Mouse (Mus musculus) cerebellum, adult 2 months (tissue): ENCODE data around the gene Tmem222. TPM values are rescaled to one million over a fixed set of nuclear protein-coding genes. Genes with fewer than 3 reads are reported as not detected.

ENCODE experiments used
- DNase-seq, 2 experiments: peaks; one replicate each; pipeline ENCODE4 v3.0.0; 2021
- H3K27ac ChIP-seq: fragments of 200-500 bp; 2 replicates; pipeline ENCODE4 v1.5.1; 2012; ENCODE audit warnings: low read length, control low read depth, inconsistent platforms; ENCODE audit not compliant: insufficient read depth
- H3K27me3 ChIP-seq: fragments of 200-500 bp; 2 replicates; pipeline ENCODE4 v1.6.1; 2012; ENCODE audit warnings: inconsistent platforms, mild to moderate bottlenecking, low read length, moderate library complexity; ENCODE audit not compliant: control insufficient read depth, insufficient read depth
- H3K4me1 ChIP-seq: fragments of 200-500 bp; 2 replicates; pipeline ENCODE4 v1.6.1; 2011; ENCODE audit warnings: low read length; ENCODE audit not compliant: control insufficient read depth, insufficient read depth
- H3K4me3 ChIP-seq: fragments of 200-500 bp; replicated peaks from 2 replicates; pipeline ENCODE3; 2011; ENCODE audit warnings: mild to moderate bottlenecking, low read depth, low read length, control low read depth; ENCODE audit not compliant: insufficient read depth
- CTCF ChIP-seq: fragments of 200-500 bp; IDR thresholded peaks from 2 replicates; pipeline ENCODE4 v1.5.1; 2011; ENCODE audit warnings: low read depth, mild to moderate bottlenecking, control low read depth, low read length, moderate library complexity, borderline replicate concordance; ENCODE audit not compliant: insufficient read depth
- POLR2A ChIP-seq: fragments of 200-500 bp; IDR thresholded peaks from 2 replicates; pipeline ENCODE4 v1.6.1; 2011; ENCODE audit warnings: low read length, control low read depth, borderline replicate concordance; ENCODE audit not compliant: insufficient read depth
- WGBS: fragments of 180-500 bp; shearing (Covaris S2); methylation state at CpG from one replicate; pipeline ENCODE4 v1.1.7; 2018; 5-methylcytosine and 5-hydroxymethylcytosine counted together
- polyA plus RNA-seq: library from polyadenylated mRNA; depleted of rRNA; stranded (reverse); fragments of >200 nt; gene quantifications from 2 replicates; pipeline ENCODE4 v1.2.3, GENCODE M21; 2012

Tmem222 gene
- polyA plus RNA-seq, 1 experiment = 152 TPM

DNA sequence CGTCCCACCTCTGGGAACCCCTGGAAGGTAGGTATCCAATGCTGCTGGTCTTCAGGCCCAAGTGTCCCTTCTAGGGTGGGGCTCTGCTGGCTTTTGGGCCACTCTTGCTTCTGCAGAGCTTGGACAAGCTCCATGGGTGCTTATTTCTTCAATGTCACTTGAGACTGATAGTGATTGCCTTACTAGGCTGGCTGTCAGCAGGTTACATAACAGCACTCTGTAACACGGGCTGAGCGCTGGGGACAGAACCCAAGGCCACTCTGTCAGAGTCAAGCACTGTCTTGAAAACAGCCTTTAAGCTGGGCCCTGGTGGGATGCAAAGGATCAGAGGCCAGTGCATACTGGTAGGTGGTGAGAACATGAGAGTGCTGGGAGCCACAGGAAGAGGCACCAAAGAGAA lies 12.3 kb downstream of the Tmem222 start:
- 96% methylated on average over 3 of the region's 3 CpGs for WGBS
- H3K27ac ChIP-seq = no peak overlapping the region
- no peaks in the 10 kb centered on the region for H3K27me3 ChIP-seq
- TF ChIP-seq CTCF (no peak), POLR2A (no peak)
- H3K4me1 ChIP-seq = no peaks in the 10 kb centered on the region
- DNase-seq = no peak
- H3K4me3 ChIP-seq = no peak overlapping the region

DNA sequence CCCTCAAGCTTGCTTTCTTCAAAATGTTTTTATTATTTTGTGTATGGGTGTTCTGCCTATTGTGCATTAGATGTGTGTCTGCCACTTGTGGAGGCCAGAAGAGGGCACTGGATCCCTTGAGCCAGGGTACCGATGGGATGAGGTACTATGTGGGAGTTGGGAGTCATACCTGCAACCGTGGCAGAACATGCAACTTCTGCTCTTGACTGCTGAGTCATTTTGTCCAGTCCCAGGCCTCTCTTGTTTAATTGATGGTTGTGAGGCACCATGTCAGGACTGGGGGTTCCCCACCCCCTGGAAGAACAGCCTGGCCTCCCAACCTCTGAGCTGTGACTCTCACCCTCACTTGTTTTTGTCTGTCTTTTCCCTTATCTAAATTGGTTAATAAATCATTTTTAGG lies 13.0 kb downstream of the Tmem222 start:
- Histone ChIP-seq H3K4me3 (no peak overlapping the region), H3K4me1 (no peaks in the 10 kb centered on the region), H3K27me3 (no peaks in the 10 kb centered on the region), H3K27ac (no peak overlapping the region)
- DNase-seq = no peak
- 85% methylated on average over 2 of the region's 2 CpGs for WGBS
- TF ChIP-seq POLR2A (no peak), CTCF (no peak)

GRCm38 (mm10) chr4:133263756-133264155 lies 13.8 kb downstream of the Tmem222 start:
- 95% methylated on average over 5 of the region's 5 CpGs for WGBS
- DNase-seq = no peak
- Histone ChIP-seq H3K27ac (no peak overlapping the region), H3K4me1 (no peaks in the 10 kb centered on the region), H3K4me3 (no peak overlapping the region), H3K27me3 (no peaks in the 10 kb centered on the region)
- TF ChIP-seq POLR2A = no peak
- TF ChIP-seq CTCF = no peak

GRCm38 (mm10) chr4:133262882-133263281 lies 14.7 kb downstream of the Tmem222 start, which contains the start of gene Sytl1:
Sytl1 (minus strand) TSS chr4:133263113.
- 38% methylated on average over 7 of the region's 7 CpGs for WGBS

GRCm38 (mm10) chr4:133262375-133262765 lies 15.2 kb downstream of the Tmem222 start:
- 52% methylated on average over 7 of the region's 7 CpGs for WGBS
- H3K4me1 ChIP-seq = no peaks in the 10 kb centered on the region
- no peak for DNase-seq
- H3K4me3 ChIP-seq = no peak overlapping the region
- H3K27me3 ChIP-seq = no peaks in the 10 kb centered on the region
- no peak for TF ChIP-seq POLR2A
- no peak for TF ChIP-seq CTCF
- no peak overlapping the region for H3K27ac ChIP-seq

More at GRCm38 (mm10) chr4:133262882-133263281, 14.7 kb downstream of the Tmem222 start, which contains the start of gene Sytl1:
- Histone ChIP-seq H3K4me1 (no peaks in the 10 kb centered on the region), H3K4me3 (no peak within 1 kb of the TSS), H3K27ac (no peak within 1 kb of the TSS), H3K27me3 (no peaks in the 10 kb centered on the region)
- TF ChIP-seq POLR2A = no peak
- no peak; the same call in 1 of the 2 replicates for TF ChIP-seq CTCF
- no peak for DNase-seq

- 37% methylated on average over 10 of the region's 10 CpGs for WGBS
- no peak for TF ChIP-seq POLR2A
- DNase-seq = no peak
- no peak overlapping the region for H3K27ac ChIP-seq
- no peaks in the 10 kb centered on the region for H3K4me1 ChIP-seq
- no peaks in the 10 kb centered on the region for H3K27me3 ChIP-seq
- H3K4me3 ChIP-seq = no peak overlapping the region
Measured at GRCm38 (mm10) chr4:133261641-133262374, 15.8 kb downstream of the Tmem222 start.

DNA sequence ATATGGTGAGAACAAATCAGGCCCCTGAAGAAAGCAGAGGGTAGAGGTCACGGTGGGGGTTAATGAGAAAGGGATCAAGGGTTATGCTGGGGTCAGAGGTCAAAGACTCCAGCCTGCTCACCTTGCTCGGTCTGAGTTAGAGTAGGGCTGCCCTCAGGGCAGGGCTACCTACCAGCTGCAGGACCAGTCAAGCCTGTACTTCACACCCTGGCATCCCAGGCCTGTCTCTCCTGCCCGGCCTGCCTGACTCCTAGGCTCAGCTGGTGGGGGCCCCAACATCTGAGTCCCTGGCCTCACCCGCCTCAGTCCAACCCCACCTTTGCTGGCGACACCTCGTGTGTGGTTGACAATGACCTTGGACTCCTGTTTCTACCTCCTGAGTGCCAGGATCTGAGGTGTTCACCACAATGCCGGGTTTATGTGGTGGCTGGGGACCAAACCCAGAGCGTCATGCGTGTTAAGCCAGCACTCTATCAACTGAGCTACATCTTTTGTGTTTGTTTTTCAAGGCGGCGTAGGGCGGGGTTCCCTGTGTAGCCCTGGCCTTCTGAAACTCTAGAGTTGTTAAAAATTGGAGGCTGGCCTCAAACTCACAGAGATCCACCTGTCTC lies 19.7 kb downstream of the Tmem222 start:
- no peaks in the 10 kb centered on the region for H3K4me1 ChIP-seq
- no peak overlapping the region for H3K4me3 ChIP-seq
- no peak overlapping the region for H3K27ac ChIP-seq
- WGBS = 90% methylated on average over 12 of the region's 12 CpGs
- no peaks in the 10 kb centered on the region for H3K27me3 ChIP-seq
- DNase-seq = no peak
- TF ChIP-seq CTCF (no peak), POLR2A (no peak)

DNA sequence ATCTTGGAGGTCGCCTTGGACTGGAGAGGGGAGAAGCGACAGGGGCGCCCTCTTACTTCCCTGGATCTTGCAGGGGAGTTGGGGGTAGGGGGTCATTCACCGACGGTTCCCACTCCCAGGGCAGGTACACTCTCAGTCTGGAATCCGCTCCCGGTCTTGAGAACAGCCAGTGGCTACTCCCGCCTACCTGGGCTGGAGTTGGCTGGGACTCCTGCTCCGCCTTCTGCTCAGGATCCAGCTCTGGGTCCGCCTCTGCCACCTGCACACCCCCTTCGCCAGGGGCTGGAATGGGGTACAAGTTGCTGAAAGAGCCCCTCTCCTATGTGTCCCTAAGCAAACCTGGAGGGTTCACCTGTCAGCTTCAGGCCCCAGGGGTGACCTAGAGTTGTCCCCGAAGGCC lies 20.4 kb downstream of the Tmem222 start:
- Histone ChIP-seq H3K27me3 (no peaks in the 10 kb centered on the region), H3K4me3 (no peak overlapping the region), H3K4me1 (no peaks in the 10 kb centered on the region), H3K27ac (no peak overlapping the region)
- TF ChIP-seq CTCF (no peak), POLR2A (no peak)
- DNase-seq = no peak
- 43% methylated on average over 12 of the region's 12 CpGs for WGBS
